Mouse (Mus musculus) liver, embryonic 16.5 days (tissue): ENCODE data around the gene Dvl1. TPM values are rescaled to one million over a fixed set of nuclear protein-coding genes. Genes with fewer than 3 reads are reported as not detected.

Source experiments
- ATAC-seq: fragments of 200-750 bp; cut with Nextera tagmentation; 2 replicates; pipeline ENCODE4 v1.8.0; 2017; ENCODE audit warnings: low read depth, mild to moderate bottlenecking, moderate number of reproducible peaks, moderate library complexity
- H3K27ac ChIP-seq: fragments of 300-500 bp; sonication (generic); 2 replicates; pipeline ENCODE4 v1.5.1; 2014; ENCODE audit warnings: mild to moderate bottlenecking, low read length
- H3K27me3 ChIP-seq: fragments of 300-500 bp; sonication (generic); 2 replicates; pipeline ENCODE4 v1.6.1; 2014; ENCODE audit warnings: low read depth, low read length, mixed read lengths; ENCODE audit not compliant: control insufficient read depth, insufficient read depth
- H3K36me3 ChIP-seq: fragments of 300-500 bp; sonication (generic); 2 replicates; pipeline ENCODE4 v1.6.1; 2014; ENCODE audit warnings: mild to moderate bottlenecking; ENCODE audit not compliant: control insufficient read depth, insufficient read depth
- H3K4me1 ChIP-seq: fragments of 300-500 bp; sonication (generic); 2 replicates; pipeline ENCODE4 v1.6.1; 2014; ENCODE audit warnings: low read depth, low read length, mixed read lengths; ENCODE audit not compliant: control insufficient read depth
- H3K4me2 ChIP-seq: fragments of 300-500 bp; sonication (generic); 2 replicates; pipeline ENCODE4 v1.6.1; 2014; ENCODE audit warnings: low read depth, low read length, mixed read lengths
- H3K4me3 ChIP-seq: fragments of 300-500 bp; sonication (generic); 2 replicates; pipeline ENCODE4 v1.5.1; 2014; ENCODE audit warnings: low read depth, mild to moderate bottlenecking, low read length
- H3K9ac ChIP-seq: fragments of 300-500 bp; sonication (generic); 2 replicates; pipeline ENCODE4 v1.6.1; 2014; ENCODE audit warnings: low read depth, low read length
- H3K9me3 ChIP-seq: fragments of 300-500 bp; sonication (generic); replicated peaks from 2 replicates; pipeline ENCODE4 v1.6.1; 2016; ENCODE audit warnings: low read length; ENCODE audit not compliant: control insufficient read depth
- WGBS: fragments of 180-500 bp; shearing (Covaris S2); extraction: QIAGEN DNeasy Blood & Tissue Kit; methylation state at CpG from one replicate; pipeline ENCODE4 v1.1.7; 2014; ENCODE audit not compliant: insufficient replicate concordance; 5-methylcytosine and 5-hydroxymethylcytosine counted together
- polyA plus RNA-seq: library from polyadenylated mRNA; unstranded; fragments of >200 nt; fragmentation: Nextera tagmentation; extraction: Ambion mirVana; gene quantifications from 2 replicates; pipeline ENCODE4 v1.2.1, GENCODE M21; 2015

Dvl1 gene
- 1.9 TPM in 2 replicates for polyA plus RNA-seq

- Histone ChIP-seq H3K9me3 (no peaks in the 10 kb centered on the region), H3K4me3 (peak within 1 kb of the TSS; percentile 87), H3K27ac (peak within 1 kb of the TSS; percentile 79), H3K4me1 (peaks cover 33% of the 10 kb centered on the region), H3K4me2 (peak within 1 kb of the TSS; percentile 98), H3K27me3 (peaks cover 8% of the 10 kb centered on the region), H3K9ac (peak within 1 kb of the TSS; percentile 95), H3K36me3 (no peaks in the 10 kb centered on the region)
- 3% methylated on average over 61 of the region's 65 CpGs for WGBS
- peak; percentile 92 for ATAC-seq
Observed at GRCm38 (mm10) chr4:155846871-155847578, at the start of gene Dvl1. Gene Dvl1 (plus strand): TSS chr4:155847402.

GRCm38 (mm10) chr4:155802075-155802474 is 45.1 kb upstream of the Dvl1 start:
- no peak overlapping the region for H3K27ac ChIP-seq
- H3K4me1 ChIP-seq: peaks cover 17% of the 10 kb centered on the region
- H3K4me3 ChIP-seq: no peak overlapping the region
- no peaks in the 10 kb centered on the region for H3K9me3 ChIP-seq
- no peak overlapping the region for H3K4me2 ChIP-seq
- H3K9ac ChIP-seq: no peak overlapping the region
- no peak for ATAC-seq
- H3K27me3 ChIP-seq: no peaks in the 10 kb centered on the region
- 89% methylated on average over 1 of the region's 1 CpGs for WGBS
- peaks cover 3% of the 10 kb centered on the region; the same call in 1 of the 2 replicates for H3K36me3 ChIP-seq

- 5% methylated on average over 12 of the region's 12 CpGs for WGBS
- H3K27ac ChIP-seq: peak within 1 kb of the TSS; percentile 60
- no peaks in the 10 kb centered on the region for H3K9me3 ChIP-seq
- peaks cover 8% of the 10 kb centered on the region for H3K36me3 ChIP-seq
- H3K4me2 ChIP-seq: peak within 1 kb of the TSS; percentile 92
- H3K9ac ChIP-seq: peak within 1 kb of the TSS; percentile 75
- peak; percentile 31 for ATAC-seq
- H3K27me3 ChIP-seq: no peaks in the 10 kb centered on the region
- H3K4me3 ChIP-seq: peak within 1 kb of the TSS; percentile 72
- H3K4me1 ChIP-seq: peaks cover 17% of the 10 kb centered on the region
Observed at GRCm38 (mm10) chr4:155802741-155803339, 44.4 kb upstream of the Dvl1 start, which contains the start of gene Mrpl20. Gene Mrpl20 (plus strand): TSS chr4:155802878.

GRCm38 (mm10) chr4:155803340-155804041 is 43.7 kb upstream of the Dvl1 start:
- Histone ChIP-seq H3K4me2 (peak overlapping the region; percentile 92), H3K27me3 (no peaks in the 10 kb centered on the region), H3K4me1 (peaks cover 17% of the 10 kb centered on the region), H3K9ac (peak overlapping the region; percentile 75), H3K27ac (peak overlapping the region; percentile 60), H3K4me3 (peak overlapping the region; percentile 72), H3K36me3 (peaks cover 14% of the 10 kb centered on the region), H3K9me3 (no peaks in the 10 kb centered on the region)
- peak; percentile 99 for ATAC-seq
- under 1% methylated on average over 57 of the region's 58 CpGs for WGBS

GRCm38 (mm10) chr4:155807841-155808240 is 39.4 kb upstream of the Dvl1 start:
- Histone ChIP-seq H3K9me3 (no peaks in the 10 kb centered on the region), H3K9ac (no peak overlapping the region), H3K36me3 (peaks cover 29% of the 10 kb centered on the region), H3K27me3 (no peaks in the 10 kb centered on the region), H3K4me1 (peaks cover 24% of the 10 kb centered on the region), H3K4me2 (no peak overlapping the region), H3K4me3 (no peak overlapping the region), H3K27ac (no peak overlapping the region)
- no peak for ATAC-seq
- WGBS: 77% methylated on average over 3 of the region's 3 CpGs

- WGBS: under 1% methylated on average over 60 of the region's 60 CpGs
- H3K9ac ChIP-seq: peak within 1 kb of the TSS; percentile 98
- ATAC-seq: peak; percentile 100
- H3K4me1 ChIP-seq: peaks cover 24% of the 10 kb centered on the region
- peak within 1 kb of the TSS; percentile 95 for H3K4me3 ChIP-seq
- H3K27me3 ChIP-seq: no peaks in the 10 kb centered on the region
- H3K27ac ChIP-seq: peak within 1 kb of the TSS; percentile 93
- H3K36me3 ChIP-seq: peaks cover 54% of the 10 kb centered on the region
- peak within 1 kb of the TSS; percentile 88 for H3K4me2 ChIP-seq
- no peaks in the 10 kb centered on the region for H3K9me3 ChIP-seq
Observed at GRCm38 (mm10) chr4:155811929-155812664, 35.1 kb upstream of the Dvl1 start, which contains the start of gene Ccnl2. Gene Ccnl2 (plus strand): TSS chr4:155812489.

- Histone ChIP-seq H3K27ac (peak overlapping the region; percentile 88), H3K9ac (peak overlapping the region; percentile 98), H3K36me3 (peaks cover 54% of the 10 kb centered on the region), H3K4me1 (peaks cover 24% of the 10 kb centered on the region), H3K9me3 (no peaks in the 10 kb centered on the region), H3K4me3 (peak overlapping the region; percentile 95), H3K4me2 (peak overlapping the region; percentile 82), H3K27me3 (no peaks in the 10 kb centered on the region)
- ATAC-seq: peak; percentile 32
- under 1% methylated on average over 49 of the region's 49 CpGs for WGBS
Observed at GRCm38 (mm10) chr4:155812665-155813181, 34.5 kb upstream of the Dvl1 start.

- Histone ChIP-seq H3K36me3 (peaks cover 79% of the 10 kb centered on the region), H3K4me3 (no peak overlapping the region), H3K9me3 (no peaks in the 10 kb centered on the region), H3K27me3 (no peaks in the 10 kb centered on the region), H3K4me1 (peaks cover 14% of the 10 kb centered on the region), H3K27ac (no peak overlapping the region), H3K9ac (no peak overlapping the region), H3K4me2 (no peak overlapping the region)
- WGBS: 85% methylated on average over 4 of the region's 4 CpGs
- ATAC-seq: no peak
Observed at GRCm38 (mm10) chr4:155817533-155817932, 29.7 kb upstream of the Dvl1 start.
